Mouse (Mus musculus) ovary, adult 18-20 months (tissue): ENCODE measurements around the gene Olfml2a.

ENCODE experiments used
- DNase-seq: peaks from one replicate; pipeline ENCODE4 v3.0.0; 2022; ENCODE audit warnings: low spot score, mixed read lengths

The Olfml2a gene

DNA sequence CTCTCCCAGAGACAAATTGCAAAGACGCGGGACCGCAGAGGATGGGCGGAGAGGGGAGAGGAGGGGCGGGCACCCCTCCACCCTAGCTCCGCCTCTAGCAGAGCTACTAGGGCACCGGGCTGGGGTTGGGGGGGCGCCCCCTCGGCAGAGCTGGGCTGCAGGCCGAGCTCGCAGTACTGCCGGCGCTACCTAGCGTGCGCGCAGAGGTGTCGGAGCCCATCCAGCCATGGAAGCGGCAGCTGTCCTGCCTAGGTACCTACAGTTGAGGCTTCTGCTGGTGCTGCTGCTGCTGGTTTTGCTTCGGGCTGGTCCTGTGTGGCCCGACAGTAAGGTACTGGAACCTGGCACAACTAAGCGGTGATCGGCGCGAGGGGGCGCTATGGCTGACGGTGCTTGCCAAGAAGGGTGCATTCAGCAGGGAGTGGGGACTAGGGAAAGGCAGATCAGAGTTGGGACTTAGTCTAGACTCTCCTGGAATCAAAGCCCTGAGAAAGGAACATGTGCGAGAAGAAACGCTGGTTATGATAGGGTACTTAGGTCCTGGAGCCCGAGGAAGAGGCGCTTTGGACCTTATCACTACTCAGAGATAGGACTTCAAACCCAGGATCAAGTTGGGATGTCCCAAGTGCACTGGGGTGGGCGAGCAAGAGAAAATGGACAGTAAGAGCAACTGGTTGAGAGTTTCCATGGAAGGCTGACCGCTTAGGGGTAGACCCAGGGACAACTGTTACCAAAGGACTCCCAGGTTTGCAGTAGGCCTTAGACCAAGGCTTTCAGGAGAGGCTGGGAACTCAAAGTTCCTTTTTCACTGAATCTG lies at the start of gene Olfml2a:
Gene Olfml2a (plus strand): TSS at position 128 of the 817 bp plus-strand sequence.
- DNase-seq, result peak; percentile 58

DNA sequence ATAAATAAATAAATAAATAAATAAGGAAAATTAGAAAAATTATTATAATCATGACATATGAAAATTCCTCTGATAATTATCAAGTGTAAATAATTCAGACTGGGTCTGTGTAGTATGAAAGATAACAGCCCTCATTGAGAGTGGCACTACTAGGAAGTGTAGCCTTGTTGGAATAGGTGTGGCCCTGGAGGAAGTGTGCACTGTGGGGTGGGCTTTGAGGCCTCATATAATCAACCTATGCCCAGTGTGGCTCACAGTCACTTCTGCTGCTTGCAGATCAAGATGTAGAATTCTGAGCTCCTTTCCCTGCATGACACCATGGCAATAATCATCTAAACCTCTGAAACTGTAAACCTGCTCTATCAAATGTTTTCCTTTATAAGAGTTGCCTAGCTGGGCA lies 28.9 kb upstream of the Olfml2a start:
- no peak for DNase-seq

- DNase-seq, result no peak
Measured at GRCm38 (mm10) chr2:38904290-38904689, 27.5 kb upstream of the Olfml2a start.

- no peak for DNase-seq
Measured at GRCm38 (mm10) chr2:38906097-38906496, 25.7 kb upstream of the Olfml2a start.

DNA sequence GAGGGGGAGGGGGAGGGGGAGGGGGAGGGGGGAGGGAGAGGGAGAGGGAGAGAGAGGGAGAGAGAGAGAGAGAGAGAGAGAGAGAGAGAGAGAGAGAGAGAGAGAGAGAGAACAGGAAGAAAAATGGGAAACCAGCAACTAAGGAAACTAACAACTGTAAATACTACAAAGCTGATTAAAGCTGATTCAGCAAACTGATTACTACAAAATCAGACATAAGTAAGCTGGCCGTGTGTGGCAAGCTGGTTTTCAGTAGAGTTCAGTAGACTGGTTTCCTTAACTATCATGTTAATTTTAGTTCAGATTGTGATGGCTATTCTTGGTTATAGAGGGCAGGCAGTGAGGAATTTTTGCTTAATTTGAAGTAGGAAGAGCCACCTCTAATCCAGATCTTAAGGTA lies 23.2 kb upstream of the Olfml2a start:
- DNase-seq, result no peak

GRCm38 (mm10) chr2:38914517-38914916 lies 17.3 kb upstream of the Olfml2a start:
- no peak for DNase-seq

DNA sequence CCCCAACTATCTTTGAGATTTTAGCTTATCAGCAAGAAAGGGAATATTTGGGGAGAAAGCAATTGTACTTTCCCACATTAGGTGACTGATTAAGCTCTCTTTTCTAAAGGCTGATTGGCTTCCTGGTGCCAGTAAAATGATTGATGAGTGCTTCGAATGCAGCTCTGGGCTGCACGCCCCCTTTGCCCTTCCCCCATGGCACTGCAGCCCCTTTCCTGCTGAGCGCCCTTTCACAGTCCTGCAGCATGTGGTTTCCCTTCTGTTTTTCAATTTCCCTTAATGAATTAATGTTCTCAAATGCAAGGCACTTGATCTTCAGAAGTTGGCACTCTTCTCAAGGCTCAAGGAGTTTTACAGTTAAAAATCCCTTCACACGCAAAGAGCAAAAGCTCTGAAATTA lies 16.8 kb upstream of the Olfml2a start:
- no peak for DNase-seq

DNA sequence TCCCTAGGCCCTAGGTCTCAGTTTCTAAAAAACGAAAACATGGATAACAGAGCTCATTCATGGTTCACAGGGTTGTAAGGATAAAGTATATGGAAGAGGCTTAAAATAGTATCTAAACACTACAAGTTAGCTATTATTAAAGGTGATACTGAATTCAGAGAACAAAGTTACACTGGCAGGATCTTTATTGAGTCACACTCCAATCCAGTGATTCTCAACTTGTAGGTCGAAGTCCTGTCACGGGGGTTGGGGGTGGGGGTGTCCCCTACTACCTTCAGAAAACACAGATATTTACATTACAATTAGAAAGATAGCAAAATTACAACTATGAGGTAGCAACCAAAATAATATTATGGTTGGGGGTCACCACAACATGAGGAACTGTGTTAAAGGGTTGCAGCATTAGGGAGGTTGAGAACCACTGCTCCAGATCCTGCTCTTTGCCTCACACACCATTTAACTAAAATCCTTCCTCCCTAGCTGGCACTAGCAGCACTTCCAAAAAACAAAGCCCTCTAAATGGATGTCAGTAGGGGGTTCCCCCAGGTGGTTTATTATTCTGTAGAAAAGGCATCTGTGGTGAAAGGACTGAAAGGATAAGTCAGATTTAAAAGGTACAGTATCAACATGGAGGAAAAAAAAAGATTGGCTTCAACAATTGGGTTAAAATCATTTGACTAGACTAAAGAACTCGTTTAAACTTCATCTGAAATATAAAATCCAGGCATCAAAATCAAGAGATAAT lies 14.7 kb upstream of the Olfml2a start:
- DNase-seq, result no peak

DNA sequence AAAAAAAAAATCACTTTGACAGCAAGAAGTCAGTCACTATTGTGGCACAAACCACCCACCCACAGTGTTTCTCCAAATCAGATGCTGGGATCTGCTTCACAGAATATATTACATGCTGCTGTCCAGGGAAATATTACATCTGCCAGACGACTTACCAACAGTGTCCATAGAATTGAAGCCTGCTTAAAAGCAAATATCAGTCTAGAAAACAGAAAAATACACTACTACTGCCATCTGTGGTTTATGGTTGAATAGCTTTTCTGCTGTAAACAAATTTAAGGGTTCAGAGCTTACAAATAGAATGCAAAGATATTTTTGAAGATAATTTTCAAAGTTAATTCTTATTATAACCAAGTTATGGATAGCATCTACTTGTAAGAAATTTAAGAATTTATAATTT lies 10.4 kb upstream of the Olfml2a start:
- no peak for DNase-seq

DNA sequence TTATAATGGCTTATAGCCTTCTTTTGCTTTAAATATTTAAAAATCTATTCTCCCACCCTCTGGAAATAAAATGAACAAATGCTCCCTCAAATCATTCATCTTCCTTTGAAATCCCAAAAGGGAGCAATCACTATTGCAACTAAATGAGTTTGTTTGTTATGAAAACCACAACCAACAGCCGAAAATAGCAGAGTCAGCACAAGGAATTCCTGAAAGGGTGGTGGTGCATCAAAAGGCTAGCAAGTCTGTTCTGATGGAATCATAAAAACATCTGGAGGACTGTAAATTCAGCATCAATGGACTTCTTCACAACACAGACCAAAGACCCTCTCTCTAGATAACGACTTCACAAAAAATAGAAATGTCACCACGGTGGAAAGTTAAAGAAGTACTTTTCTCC lies 8.3 kb upstream of the Olfml2a start:
- no peak for DNase-seq

- no peak for DNase-seq
Measured at GRCm38 (mm10) chr2:38923911-38924310, 7.9 kb upstream of the Olfml2a start.

GRCm38 (mm10) chr2:38924571-38924970 lies 7.2 kb upstream of the Olfml2a start:
- no peak for DNase-seq

GRCm38 (mm10) chr2:38925171-38926080 lies 6.4 kb upstream of the Olfml2a start:
- no peak for DNase-seq

GRCm38 (mm10) chr2:38926145-38926891 lies 5.5 kb upstream of the Olfml2a start:
- DNase-seq, result peak; percentile 91

DNA sequence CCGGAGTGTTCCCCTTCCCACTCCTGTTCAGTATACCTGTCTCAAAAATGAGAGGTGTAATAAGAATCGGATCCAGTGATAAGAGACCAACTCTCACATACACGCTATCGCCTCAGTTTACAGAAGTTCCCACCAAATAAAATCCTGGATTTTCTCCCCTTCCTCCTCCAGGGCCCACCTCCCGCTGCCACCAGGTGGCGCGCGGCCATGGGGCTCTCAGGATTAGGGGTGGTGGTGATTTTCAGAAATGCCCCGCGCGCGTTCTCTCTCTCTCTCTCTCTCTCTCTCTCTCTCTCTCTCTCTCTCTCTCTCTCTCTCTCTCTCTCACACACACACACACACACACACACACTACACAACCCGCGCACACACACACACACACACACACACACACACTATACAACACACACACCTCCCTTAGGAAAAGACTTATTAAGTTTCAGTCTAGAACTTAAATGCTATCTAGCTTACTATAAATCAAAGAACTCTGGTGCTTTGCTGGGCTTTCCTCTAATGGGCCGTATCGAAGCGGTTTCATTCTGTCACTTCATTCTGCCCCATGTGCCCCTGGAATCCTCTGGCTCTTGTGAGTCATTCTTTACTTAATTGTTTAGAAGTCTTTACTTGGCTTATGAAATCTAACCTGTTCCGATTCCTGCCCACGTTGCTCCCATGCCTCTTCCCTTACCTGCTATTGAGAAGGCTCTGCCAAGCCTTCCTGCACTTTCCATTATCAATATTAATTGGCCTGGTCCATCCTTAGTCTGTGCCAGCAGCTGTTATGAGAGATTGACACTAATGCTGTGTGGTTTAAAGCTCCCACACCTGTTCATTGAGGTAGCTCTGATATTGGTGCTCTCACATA lies 4.4 kb upstream of the Olfml2a start, which contains the start of gene Nr6a1:
Gene Nr6a1 (minus strand): TSS at position 574 of the 865 bp plus-strand sequence.
- peak; percentile 42 for DNase-seq

GRCm38 (mm10) chr2:38930269-38930668 lies 1.5 kb upstream of the Olfml2a start:
- no peak for DNase-seq

- DNase-seq, result peak; percentile 39
Measured at GRCm38 (mm10) chr2:38933931-38934330, 2.2 kb downstream of the Olfml2a start.

DNA sequence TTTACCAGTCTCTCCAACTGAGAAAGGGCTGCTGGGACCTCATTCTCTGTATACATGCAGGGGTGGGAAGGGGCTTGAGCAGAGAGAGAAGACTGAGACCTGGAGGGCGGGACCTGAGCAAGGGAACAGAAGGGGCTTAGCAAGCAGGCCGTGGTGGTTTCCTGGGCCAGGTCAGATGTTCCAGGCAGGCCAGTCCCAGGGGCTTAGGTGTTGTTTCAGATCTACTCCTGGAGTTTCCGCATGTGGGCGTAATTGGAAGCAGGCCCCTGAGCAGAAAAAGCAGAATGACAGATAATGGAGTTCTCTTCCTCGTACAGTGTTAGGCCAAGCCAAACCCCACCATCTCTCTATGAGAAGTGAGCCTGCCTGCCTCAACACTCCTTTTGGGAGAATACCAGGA lies 3.2 kb downstream of the Olfml2a start:
- DNase-seq, result no peak

GRCm38 (mm10) chr2:38936721-38937378 lies 5.1 kb downstream of the Olfml2a start:
- no peak for DNase-seq

- no peak for DNase-seq
Measured at GRCm38 (mm10) chr2:38937396-38937795, 5.6 kb downstream of the Olfml2a start.
